ENCODE assay signal across 11 mouse cellular contexts in the genomic region with DNA sequence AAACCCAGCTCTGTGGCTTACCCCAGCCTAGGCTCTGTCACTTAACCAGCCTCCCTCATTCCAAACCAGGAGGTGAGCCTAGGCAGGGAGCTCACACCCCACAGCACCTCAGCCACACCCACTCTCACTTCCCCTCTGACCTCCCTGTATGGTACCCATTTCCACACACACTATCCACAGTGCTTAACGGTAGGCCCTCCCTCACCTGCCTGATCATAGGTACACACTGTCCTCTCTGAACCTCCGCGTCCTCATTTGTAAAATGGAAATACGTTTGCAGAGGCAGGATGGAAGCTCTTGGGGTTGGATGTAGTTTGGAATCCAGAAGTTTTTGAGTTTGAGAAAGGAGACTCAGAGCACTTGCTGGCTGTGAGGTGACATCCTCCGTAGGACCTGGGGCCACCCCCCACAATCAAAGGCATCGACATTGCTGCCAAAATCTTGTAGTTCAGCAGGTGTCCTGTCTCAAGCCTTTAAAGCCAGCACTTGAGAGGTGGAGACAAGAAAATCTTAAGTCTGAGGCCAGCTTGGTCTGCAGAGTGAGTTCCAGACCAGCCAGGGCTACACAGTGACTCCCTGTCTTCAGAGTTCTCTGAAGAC. TPM values are rescaled to one million over a fixed set of nuclear protein-coding genes. Genes with fewer than 3 reads are reported as not detected.
DNase-seq lines count a peak whose midpoint lies in the region; ATAC-seq and TF ChIP-seq lines count a peak whose summit lies in the region.
"Had no signal": no experiment of that assay in that cellular context is flagged by ENCODE, and none has a peak within 500 bp of the region (broad histone marks: within the 10 kb centered on the region; RNA-seq: fewer than 3 reads in every experiment).

No protein-coding gene starts in this region.

- DNase-seq in heart, adult 11 months, result peak; percentile 92
- no peak for DNase-seq in heart, postnatal 25 days (ENCODE audit: low spot score)
- DNase-seq in thymus, postnatal 25 days, result no peak
- no peak for DNase-seq in thymus, postnatal 0 days (ENCODE audit: low spot score)

- no peak overlapping the region for H3K4me2 ChIP-seq in midbrain, embryonic 13.5 days (replicated peaks)
- H3K4me2 ChIP-seq in midbrain, embryonic 15.5 days, result no peak overlapping the region
- no peak overlapping the region for H3K4me2 ChIP-seq in intestine, postnatal 0 days (replicated peaks; ENCODE audit: low read depth)
- H3K4me2 ChIP-seq in stomach, embryonic 16.5 days (ENCODE audit: low read depth, low read length), result no peak overlapping the region

- H3K36me3 ChIP-seq in midbrain, embryonic 13.5 days, result no peaks in the 10 kb centered on the region
- H3K36me3 ChIP-seq in midbrain, embryonic 15.5 days (replicated peaks), result no peaks in the 10 kb centered on the region
- H3K36me3 ChIP-seq in intestine, postnatal 0 days (ENCODE audit: control insufficient read depth, insufficient read depth), result no peaks in the 10 kb centered on the region
- H3K36me3 ChIP-seq in stomach, embryonic 16.5 days (ENCODE audit: control insufficient read depth, insufficient read depth, low read length), result no peaks in the 10 kb centered on the region

- H3K9me3 ChIP-seq in midbrain, embryonic 13.5 days, result no peaks in the 10 kb centered on the region
- no peaks in the 10 kb centered on the region for H3K9me3 ChIP-seq in midbrain, embryonic 15.5 days
- H3K9me3 ChIP-seq in intestine, postnatal 0 days (ENCODE audit: control insufficient read depth), result no peaks in the 10 kb centered on the region
- no peaks in the 10 kb centered on the region for H3K9me3 ChIP-seq in stomach, embryonic 16.5 days (replicated peaks; ENCODE audit: control insufficient read depth, low read length)

- no peak overlapping the region; the same call in 1 of the 2 replicates for H3K9ac ChIP-seq in midbrain, embryonic 13.5 days (replicated peaks)
- no peak overlapping the region for H3K9ac ChIP-seq in midbrain, embryonic 15.5 days
- no peak overlapping the region for H3K9ac ChIP-seq in intestine, postnatal 0 days (ENCODE audit: low read depth, low read length)
- peak overlapping the region; percentile 54; the same call in 1 of the 2 replicates for H3K9ac ChIP-seq in stomach, embryonic 16.5 days (ENCODE audit: low read length)
- H3K9ac ChIP-seq: liver, embryonic 14.5 days had no signal

- intact Hi-C loops in heart, postnatal 25 days (cut with DNase I), result no loop called here

- ATAC-seq in midbrain, embryonic 13.5 days, result no peak; the same call in 1 of the 2 replicates
- no peak for ATAC-seq in midbrain, embryonic 15.5 days (replicated peaks)
- no peak for ATAC-seq in intestine, postnatal 0 days
- 0 out of 2 replicates have a peak, but pooled peaks have one; percentile 1 for ATAC-seq in stomach, embryonic 16.5 days (ENCODE audit: insufficient read depth, low FRiP score)

- H3K4me3 ChIP-seq in midbrain, embryonic 13.5 days (replicated peaks), result no peak overlapping the region
- no peak overlapping the region for H3K4me3 ChIP-seq in midbrain, embryonic 15.5 days
- no peak overlapping the region for H3K4me3 ChIP-seq in intestine, postnatal 0 days (ENCODE audit: low read depth, low read length)
- H3K4me3 ChIP-seq in stomach, embryonic 16.5 days (replicated peaks; ENCODE audit: low read length), result no peak overlapping the region

- peak overlapping the region; percentile 58; the same call in 1 of the 2 replicates for H3K27ac ChIP-seq in midbrain, embryonic 13.5 days
- H3K27ac ChIP-seq in midbrain, embryonic 15.5 days, result no peak overlapping the region
- H3K27ac ChIP-seq in intestine, postnatal 0 days (ENCODE audit: low read depth, low read length), result 0 out of 2 replicates have a peak overlapping the region, but pooled peaks have one; percentile 15
- H3K27ac ChIP-seq in stomach, embryonic 16.5 days (ENCODE audit: low read length), result peak overlapping the region; percentile 82
- H3K27ac ChIP-seq: liver, embryonic 14.5 days had no signal

- WGBS in midbrain, embryonic 13.5 days, result 69% methylated on average over 6 of the region's 6 CpGs
- 69% methylated on average over 6 of the region's 6 CpGs for WGBS in midbrain, embryonic 15.5 days
- whole genome bisulfite sequencing in intestine, postnatal 0 days, result 60% methylated on average over 6 of the region's 6 CpGs
- WGBS in stomach, embryonic 16.5 days, result 37% methylated on average over 6 of the region's 6 CpGs

- peaks cover 10% of the 10 kb centered on the region for H3K4me1 ChIP-seq in midbrain, embryonic 13.5 days (replicated peaks)
- peaks cover 12% of the 10 kb centered on the region; the same call in 1 of the 2 replicates for H3K4me1 ChIP-seq in midbrain, embryonic 15.5 days
- 0 out of 2 replicates have a peak, but pooled peaks cover 13% of the 10 kb centered on the region for H3K4me1 ChIP-seq in intestine, postnatal 0 days (replicated peaks; ENCODE audit: control insufficient read depth, insufficient read depth, low read length)
- peaks cover 45% of the 10 kb centered on the region for H3K4me1 ChIP-seq in stomach, embryonic 16.5 days (ENCODE audit: control insufficient read depth, insufficient read depth, low read length)

- no peaks in the 10 kb centered on the region for H3K27me3 ChIP-seq in midbrain, embryonic 13.5 days
- H3K27me3 ChIP-seq in midbrain, embryonic 15.5 days (replicated peaks), result no peaks in the 10 kb centered on the region
- no peaks in the 10 kb centered on the region for H3K27me3 ChIP-seq in intestine, postnatal 0 days (replicated peaks; ENCODE audit: control insufficient read depth, insufficient read depth, low read length)
- no peaks in the 10 kb centered on the region for H3K27me3 ChIP-seq in stomach, embryonic 16.5 days (ENCODE audit: control insufficient read depth, insufficient read depth, low read length)

- TF ChIP-seq CTCF in intestine, postnatal 0 days (IDR thresholded peaks at IDR 0.05; ENCODE audit: low read depth), result no peak

RNA-seq across cellular contexts. Expression of a gene that starts 27.0 kb away (rescaled TPM):
- total RNA-seq in heart, postnatal 25 days (2021), result 100 to 1,000 TPM; 249 to 297 TPM
- 4.2 and 5.0 TPM in 2 replicates for polyA plus RNA-seq in midbrain, embryonic 13.5 days (2015; fragmentation: Nextera tagmentation; extraction: Ambion mirVana)
- polyA plus RNA-seq in midbrain, embryonic 15.5 days (2015; fragmentation: Nextera tagmentation; extraction: Ambion mirVana), result 4.0 and 4.1 TPM in 2 replicates
- polyA plus RNA-seq in intestine, postnatal 0 days (2015; fragmentation: Nextera tagmentation; extraction: Ambion mirVana), result 16.3 and 16.4 TPM in 2 replicates
- polyA plus RNA-seq in stomach, embryonic 16.5 days (2015; fragmentation: Nextera tagmentation; extraction: Ambion mirVana), result 29.5 and 31.7 TPM in 2 replicates
- polyA plus RNA-seq in thymus, postnatal 0 days (2015; fragmentation: Nextera tagmentation; extraction: Ambion mirVana), result 4.0 and 4.1 TPM in 2 replicates
- total RNA-seq: hematopoietic stem cell, adult 5-6 weeks had no signal

RNA-seq across cellular contexts. Expression of a gene that starts 42.5 kb away (rescaled TPM):
- total RNA-seq in heart, postnatal 25 days (2021), result not detected
- polyA plus RNA-seq in midbrain, embryonic 13.5 days (2015; fragmentation: Nextera tagmentation; extraction: Ambion mirVana), result not detected in 2 replicates
- not detected in 2 replicates for polyA plus RNA-seq in midbrain, embryonic 15.5 days (2015; fragmentation: Nextera tagmentation; extraction: Ambion mirVana)
- not detected in 2 replicates for polyA plus RNA-seq in intestine, postnatal 0 days (2015; fragmentation: Nextera tagmentation; extraction: Ambion mirVana)
- not detected in 2 replicates for polyA plus RNA-seq in stomach, embryonic 16.5 days (2015; fragmentation: Nextera tagmentation; extraction: Ambion mirVana)
- polyA plus RNA-seq in thymus, postnatal 0 days (2015; fragmentation: Nextera tagmentation; extraction: Ambion mirVana), result not detected in 2 replicates
- total RNA-seq: hematopoietic stem cell, adult 5-6 weeks had no signal
- polyA plus RNA-seq: liver, embryonic 14.5 days; urinary bladder, adult 2 months had no signal
